Mouse (Mus musculus): ENCODE measurements around the gene Ago4.

DNA sequence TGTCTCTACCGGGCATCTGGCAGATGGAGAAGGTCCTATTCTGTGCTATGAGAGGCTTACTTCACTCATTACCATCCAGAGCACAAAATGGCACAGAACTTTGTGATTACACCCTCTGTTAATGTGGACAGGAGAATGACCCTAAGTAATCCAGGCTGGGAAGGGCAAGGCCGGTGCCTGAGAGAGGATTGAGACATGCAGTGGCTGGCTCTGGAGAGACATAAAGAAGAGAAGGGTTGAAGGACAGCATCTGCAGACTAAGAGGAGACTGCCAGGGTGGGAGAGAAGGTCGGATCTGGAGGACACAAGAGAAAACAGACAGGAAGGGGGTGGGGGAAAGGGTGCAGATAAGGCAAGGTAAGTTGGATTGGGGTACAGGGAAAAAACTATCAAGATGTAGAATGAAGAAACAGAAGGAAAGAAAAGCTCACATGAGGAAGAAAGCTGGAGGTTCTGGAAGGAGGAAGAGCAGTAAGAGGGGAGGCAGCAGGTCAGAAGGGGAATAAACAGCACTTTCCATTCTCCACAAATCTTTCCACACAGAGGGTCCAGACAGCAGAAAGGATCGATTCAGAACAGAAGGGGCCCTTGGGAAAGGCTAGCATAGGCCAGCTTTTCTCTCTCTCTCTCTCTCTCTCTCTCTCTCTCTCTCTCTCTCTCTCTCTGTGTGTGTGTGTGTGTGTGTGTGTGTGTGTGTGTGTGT is 68.9 kb downstream of the Ago4 start:
- TF ChIP-seq GATA1 (IDR thresholded peaks at IDR 0.05; ENCODE audit: borderline replicate concordance, low read length) (no peak), FLI1 (IDR thresholded peaks at IDR 0.05; ENCODE audit: low read length) (no peak)
